Mouse (Mus musculus): Measurements from ENCODE around the gene Bbip1.

- TF ChIP-seq E2F4 (IDR thresholded peaks at IDR 0.05; ENCODE audit: insufficient replicate concordance, low read depth, low read length) = no peak
- no peak for TF ChIP-seq POLR2A (IDR thresholded peaks at IDR 0.05; ENCODE audit: low read depth, low read length)
- TF ChIP-seq CHD1 (IDR thresholded peaks at IDR 0.05; ENCODE audit: low read depth, low read length) = no peak
- no peak for TF ChIP-seq SMC3 (IDR thresholded peaks at IDR 0.05; ENCODE audit: low read depth, low read length)
- TF ChIP-seq HCFC1 (IDR thresholded peaks at IDR 0.05; ENCODE audit: low read depth, low read length) = no peak
- TF ChIP-seq CTCF (conservative IDR thresholded peaks at IDR 0.05 in 1 of 2, IDR thresholded peaks at IDR 0.05 in 1 of 2; ENCODE audit: low read depth in 2 of 2, low read length in 2 of 2) = no peak
- no peak for TF ChIP-seq ELF1 (IDR thresholded peaks at IDR 0.05; ENCODE audit: low read depth, low read length)
- TF ChIP-seq EP300 (IDR thresholded peaks at IDR 0.05; ENCODE audit: low read length) = no peak
- TF ChIP-seq SIN3A (IDR thresholded peaks at IDR 0.05; ENCODE audit: low read length) = no peak
- TF ChIP-seq ZKSCAN1 (IDR thresholded peaks at IDR 0.05; ENCODE audit: borderline replicate concordance, low read depth, low read length) = no peak
- TF ChIP-seq POLR2AphosphoS2 (IDR thresholded peaks at IDR 0.05; ENCODE audit: low read depth, low read length) = no peak
- TF ChIP-seq RAD21 (IDR thresholded peaks at IDR 0.05; ENCODE audit: low read depth, low read length) = no peak
These were observed 20.6 kb upstream of the Bbip1 start for GRCm38 (mm10) chr19:53964910-53965633.

All from CH12.LX (cell line).